Mouse (Mus musculus): ENCODE measurements at regions not wholly inside any gene's neighbourhood (a gene's known extent, or its start where the extent isn't known, plus 50 kb on each side); places are given as distances from the start of the nearest gene placed in this dataset.

GRCm38 (mm10) chr3:50813760-50814400 is 370.5 kb upstream of the Slc7a11 start:
- DNase-seq: no peak

- DNase-seq: no peak
These were observed 372.3 kb upstream of the Slc7a11 start for GRCm38 (mm10) chr3:50815716-50816115.

GRCm38 (mm10) chr3:50816479-50816878 is 373.1 kb upstream of the Slc7a11 start:
- DNase-seq: no peak

GRCm38 (mm10) chr3:50817361-50817760 is 373.9 kb upstream of the Slc7a11 start:
- no peak for DNase-seq

GRCm38 (mm10) chr3:50820776-50821175 is 377.4 kb upstream of the Slc7a11 start:
- no peak for DNase-seq

- no peak for DNase-seq
These were observed 382.4 kb upstream of the Slc7a11 start for GRCm38 (mm10) chr3:50825534-50826423.

- DNase-seq: no peak
These were observed 383.0 kb upstream of the Slc7a11 start for GRCm38 (mm10) chr3:50826424-50826819.

GRCm38 (mm10) chr3:50829211-50829610 is 385.8 kb upstream of the Slc7a11 start:
- DNase-seq: no peak

GRCm38 (mm10) chr3:50830446-50830845 is 387.0 kb upstream of the Slc7a11 start:
- DNase-seq: no peak

- DNase-seq: no peak
These were observed 387.5 kb upstream of the Slc7a11 start for GRCm38 (mm10) chr3:50830926-50831325.

- no peak for DNase-seq
These were observed 382.0 kb upstream of the Noct start for GRCm38 (mm10) chr3:50842216-50842615.

GRCm38 (mm10) chr3:50844835-50845301 is 379.4 kb upstream of the Noct start:
- no peak for DNase-seq

- no peak for DNase-seq
These were observed 378.9 kb upstream of the Noct start for GRCm38 (mm10) chr3:50845311-50845710.

- no peak for DNase-seq
These were observed 375.7 kb upstream of the Noct start for GRCm38 (mm10) chr3:50848528-50848927.

GRCm38 (mm10) chr3:50851083-50851637 is 373.1 kb upstream of the Noct start:
- DNase-seq: no peak

GRCm38 (mm10) chr3:50867105-50867504 is 357.1 kb upstream of the Noct start:
- no peak for DNase-seq

GRCm38 (mm10) chr3:50869211-50869610 is 355.0 kb upstream of the Noct start:
- DNase-seq: no peak

GRCm38 (mm10) chr3:50879050-50879449 is 345.2 kb upstream of the Noct start:
- no peak for DNase-seq

- DNase-seq: no peak
These were observed 344.7 kb upstream of the Noct start for GRCm38 (mm10) chr3:50879595-50879994.

GRCm38 (mm10) chr3:50881437-50882248 is 342.6 kb upstream of the Noct start:
- no peak for DNase-seq

- no peak for DNase-seq
These were observed 342.0 kb upstream of the Noct start for GRCm38 (mm10) chr3:50882249-50882733.

- DNase-seq: no peak
These were observed 337.9 kb upstream of the Noct start for GRCm38 (mm10) chr3:50886336-50886735.

- DNase-seq: no peak
These were observed 337.2 kb upstream of the Noct start for GRCm38 (mm10) chr3:50887002-50887401.

Data from spleen, adult 18-20 months (tissue).